Mouse (Mus musculus): ENCODE results near the gene Bloc1s5.

DNA sequence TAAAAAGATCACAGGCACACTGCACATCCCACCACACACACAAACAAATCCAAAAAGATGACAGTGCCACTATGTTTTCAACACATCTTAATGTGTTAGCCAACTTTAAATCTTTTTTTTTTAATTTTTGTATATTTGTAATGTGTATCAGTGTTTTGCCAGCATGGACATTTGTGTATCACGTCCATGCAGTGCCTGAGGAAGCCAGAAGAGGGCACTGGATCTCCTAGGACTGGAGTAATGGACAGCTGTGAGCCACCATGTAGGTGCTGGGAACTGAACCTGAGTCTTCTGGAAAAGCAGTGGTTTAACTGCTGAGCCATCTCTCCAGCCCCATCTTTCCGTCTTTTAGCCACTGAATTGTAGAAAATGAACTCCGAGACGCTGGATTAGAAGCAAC, 22.7 kb downstream of the Bloc1s5 start:
- no peak for TF ChIP-seq EP300 (IDR thresholded peaks at IDR 0.05; ENCODE audit: low read depth)
- TF ChIP-seq CTCF (IDR thresholded peaks at IDR 0.05; ENCODE audit: low read depth): peak; percentile 42

Measured in liver, postnatal 0 days (tissue).